Mouse (Mus musculus) stomach, postnatal 0 days (tissue): ENCODE data around the gene Sigmar1.
A peak's percentile ranks its signal among the peaks of the same experiment; 100 is the strongest.

Experiments
- CTCF ChIP-seq: IDR thresholded peaks from 2 replicates; pipeline ENCODE4 v1.5.1; 2016; ENCODE audit warnings: antibody characterized with exemption, low read depth, mild to moderate bottlenecking, moderate library complexity
- EP300 ChIP-seq: optimal IDR thresholded peaks from 2 replicates; pipeline ENCODE3; 2016; ENCODE audit warnings: antibody characterized with exemption

GRCm38 (mm10) chr4:41755338-41756305 lies at the start of gene Sigmar1:
- TF ChIP-seq CTCF (peak; percentile 93), EP300 (no peak)
